Mouse (Mus musculus) E14TG2a.4 (cell line): ENCODE data around the gene Tbx4.

ENCODE experiments used
- CTCF ChIP-seq: conservative IDR thresholded peaks from 2 replicates; pipeline ENCODE4 v1.5.1; 2014; ENCODE audit warnings: low read length
- POU5F1 ChIP-seq: IDR thresholded peaks from 2 replicates; pipeline ENCODE4 v1.6.1; 2014; ENCODE audit warnings: low read length, borderline replicate concordance

DNA sequence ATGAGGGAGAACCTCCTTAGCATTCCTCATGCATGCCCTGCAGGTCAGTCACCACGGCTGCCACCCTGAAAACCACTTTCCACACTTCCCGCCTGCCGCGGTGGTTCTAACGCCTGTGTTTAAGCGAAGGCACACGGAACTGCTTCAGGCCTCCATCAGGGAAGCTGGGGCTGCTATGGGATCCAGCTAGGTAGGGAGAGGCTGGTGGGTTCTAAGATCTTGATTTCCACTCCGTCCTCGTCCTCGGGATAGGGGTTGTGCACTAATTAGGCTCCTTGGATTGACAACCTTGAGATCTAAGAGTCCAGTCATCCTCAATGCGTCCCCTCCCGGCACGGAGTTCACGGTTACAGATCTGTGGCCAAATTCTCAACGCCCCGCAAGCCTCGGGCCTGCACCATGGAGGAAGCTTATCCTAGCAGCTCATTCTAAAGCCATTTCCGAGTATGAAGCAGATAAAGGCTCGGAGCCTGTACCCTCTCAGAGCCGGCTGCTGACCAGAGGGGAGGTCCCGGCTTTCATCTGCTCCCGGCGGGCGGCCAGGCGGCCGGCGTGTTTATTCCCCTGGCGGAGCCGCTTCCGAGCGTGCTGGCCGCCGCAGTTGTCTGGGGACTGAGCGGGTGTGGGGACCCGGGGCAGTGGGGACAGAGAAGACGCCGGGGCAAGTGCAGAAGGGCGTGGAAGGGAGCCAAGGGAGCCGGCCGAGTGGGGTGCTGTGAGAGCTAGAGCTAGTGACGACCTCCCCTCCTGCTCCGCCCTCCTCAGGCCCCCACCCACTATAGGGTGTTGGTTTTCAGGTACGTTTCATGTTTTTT lies 8.7 kb downstream of the Tbx4 start:
- TF ChIP-seq CTCF (no peak), POU5F1 (no peak)
